Mouse (Mus musculus) CH12.LX (cell line): Measurements from ENCODE around the gene Clec4b2.
"Not testable (repeated sequence)": the region's sequence is repeated elsewhere in the genome, so short reads cannot be mapped to it uniquely, and the experiment has no call there.

Experiments used
- CTCF ChIP-seq, 2 experiments: IDR thresholded peaks in 1 of 2; conservative IDR thresholded peaks in 1 of 2; 2 replicates each; pipeline ENCODE4 v1.5.1; 2011 to 2012; ENCODE audit warnings: low read depth in 2 of 2, low read length in 2 of 2, improper control_type of control experiment in 1 of 2, inconsistent platforms in 1 of 2, mild to moderate bottlenecking in 1 of 2, moderate library complexity in 1 of 2
- EP300 ChIP-seq: IDR thresholded peaks from 2 replicates; pipeline ENCODE4 v1.6.1; 2011; ENCODE audit warnings: low read length, improper control_type of control experiment
- ZMIZ1 ChIP-seq: IDR thresholded peaks from 2 replicates; pipeline ENCODE4 v1.6.1; 2012; ENCODE audit warnings: low read depth, mild to moderate bottlenecking, inconsistent platforms, low read length, improper control_type of control experiment
- ZNF384 ChIP-seq: IDR thresholded peaks from 2 replicates; pipeline ENCODE4 v1.6.1; 2012; ENCODE audit warnings: low read depth, low read length, improper control_type of control experiment, inconsistent platforms

DNA sequence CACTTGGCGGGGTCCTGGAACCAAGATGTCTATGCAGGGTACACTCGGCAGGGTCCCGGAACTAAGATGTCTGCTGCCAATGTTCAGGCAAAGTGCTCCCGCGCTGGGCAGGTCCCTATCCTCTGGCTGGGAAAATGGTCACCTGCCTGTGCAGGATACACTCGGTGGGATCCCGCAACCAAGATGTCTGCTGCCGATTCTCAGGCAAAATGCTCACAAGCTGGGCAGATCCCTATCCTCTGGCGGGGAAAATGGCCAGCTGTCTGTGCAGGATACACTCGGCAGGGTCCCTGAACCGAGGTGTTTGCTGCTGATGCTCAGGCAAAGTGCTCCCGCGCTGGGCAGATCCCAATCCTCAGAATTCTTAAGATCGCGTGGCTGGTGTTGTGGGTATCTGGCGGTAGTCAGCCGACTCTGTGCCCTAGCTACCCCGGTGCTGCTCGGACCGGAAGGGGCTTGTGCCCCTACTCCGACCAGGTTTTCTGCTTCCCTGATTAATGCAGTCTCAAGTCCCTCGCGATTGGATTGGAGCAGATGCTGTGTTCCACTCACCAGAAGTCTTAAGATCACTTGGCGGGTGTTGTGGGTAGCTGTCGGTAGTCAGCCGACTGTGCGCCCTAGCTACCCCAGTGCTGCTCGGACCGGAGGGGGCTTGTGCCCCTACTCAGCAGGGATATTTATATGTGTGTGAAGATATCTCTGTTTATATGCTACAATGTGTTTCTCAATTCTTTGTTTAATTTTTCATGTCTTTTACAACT, 34.7 kb upstream of the Clec4b2 start:
- not testable (repeated sequence) for TF ChIP-seq CTCF (conservative IDR thresholded peaks at IDR 0.05 in 1 of 2, IDR thresholded peaks at IDR 0.05 in 1 of 2; ENCODE audit: low read depth in 2 of 2, low read length in 2 of 2); EP300; ZNF384; ZMIZ1
